Mouse (Mus musculus) testis, adult 2 months (tissue): ENCODE measurements around the gene Ccdc149.

Source experiments
- CTCF ChIP-seq: fragments of 200-500 bp; IDR thresholded peaks from 2 replicates; pipeline ENCODE4 v1.5.1; 2012; ENCODE audit warnings: low read depth, mild to moderate bottlenecking, inconsistent platforms, low read length, moderate library complexity; ENCODE audit not compliant: control insufficient read depth, insufficient read depth, insufficient replicate concordance
- POLR2A ChIP-seq: fragments of 200-500 bp; IDR thresholded peaks from 2 replicates; pipeline ENCODE4 v1.6.1; 2012; ENCODE audit warnings: low read depth, mild to moderate bottlenecking, inconsistent platforms, low read length, moderate library complexity; ENCODE audit not compliant: control insufficient read depth

- TF ChIP-seq POLR2A, result no peak
- TF ChIP-seq CTCF, result no peak
Measured at GRCm38 (mm10) chr5:52459308-52459707, 12.0 kb downstream of the Ccdc149 start.
